Mouse (Mus musculus): ENCODE results near the gene Ctnnbip1. TPM values are rescaled to one million over a fixed set of nuclear protein-coding genes. Genes with fewer than 3 reads are reported as not detected.

Ctnnbip1 gene
- polyA plus RNA-seq, 1 experiment from 2014 or later, result 64.8 TPM

DNA sequence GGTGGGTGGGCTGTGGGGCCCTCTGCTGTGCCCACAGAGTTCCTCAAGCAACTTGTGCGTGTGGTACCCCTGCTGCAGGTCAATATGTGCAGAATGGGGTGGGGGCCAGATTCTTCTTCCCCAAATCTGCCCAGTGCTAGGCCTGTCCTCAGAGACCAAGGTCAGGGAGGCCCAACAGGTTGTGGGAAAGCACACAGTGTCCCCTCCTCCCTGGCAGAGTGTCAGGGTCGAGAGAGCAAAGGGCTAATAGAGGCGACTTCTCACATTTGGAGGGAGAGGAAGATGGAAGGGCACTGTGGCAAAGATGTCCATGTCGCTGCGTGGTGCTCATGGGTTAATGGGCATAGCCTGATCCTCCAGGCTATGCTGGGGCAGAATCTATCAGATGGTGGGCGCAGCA is 7.8 kb downstream of the Ctnnbip1 start:
- ATAC-seq (replicated peaks; ENCODE audit: low FRiP score), result no peak; the same call in 1 of the 2 replicates
- Histone ChIP-seq H3K4me1 (peaks cover 70% of the 10 kb centered on the region), H3K4me3 (replicated peaks) (no peak overlapping the region), H3K27me3 (no peaks in the 10 kb centered on the region), H3K9ac (no peak overlapping the region), H3K27ac (peak overlapping the region; percentile 71; the same call in 1 of the 2 replicates), H3K4me2 (peak overlapping the region; percentile 16; the same call in 1 of the 2 replicates), H3K9me3 (replicated peaks) (no peaks in the 10 kb centered on the region), H3K36me3 (0 out of 2 replicates have a peak, but pooled peaks cover 6% of the 10 kb centered on the region)
- WGBS, result 58% methylated on average over 6 of the region's 6 CpGs

DNA sequence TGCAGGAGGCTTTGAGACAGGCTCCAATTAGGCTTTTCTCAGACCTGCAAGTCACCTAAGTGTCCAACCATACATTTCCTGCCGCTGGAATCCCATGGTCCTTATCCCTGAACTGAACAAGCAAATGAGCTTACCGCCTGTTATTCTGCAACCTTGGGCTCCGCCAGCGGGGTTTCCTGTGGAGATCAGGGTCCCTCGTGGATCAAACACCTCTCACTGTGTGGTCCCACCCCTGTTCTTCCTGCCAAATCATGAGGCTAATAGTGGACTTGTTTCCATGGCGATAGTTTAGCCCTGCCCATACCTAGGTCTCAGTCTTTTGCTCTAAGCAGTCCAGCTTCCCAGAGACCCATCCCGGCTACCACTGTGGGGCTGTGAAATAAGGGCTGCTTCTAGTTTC is 8.3 kb downstream of the Ctnnbip1 start:
- Histone ChIP-seq H3K9ac (no peak overlapping the region), H3K4me3 (replicated peaks) (no peak overlapping the region), H3K9me3 (replicated peaks) (no peaks in the 10 kb centered on the region), H3K36me3 (0 out of 2 replicates have a peak, but pooled peaks cover 6% of the 10 kb centered on the region), H3K27me3 (no peaks in the 10 kb centered on the region), H3K27ac (peak overlapping the region; percentile 71; the same call in 1 of the 2 replicates), H3K4me1 (peaks cover 65% of the 10 kb centered on the region), H3K4me2 (peak overlapping the region; percentile 16; the same call in 1 of the 2 replicates)
- peak; percentile 38; the same call in 1 of the 2 replicates for ATAC-seq (replicated peaks; ENCODE audit: low FRiP score)
- WGBS, result 24% methylated on average over 7 of the region's 7 CpGs

DNA sequence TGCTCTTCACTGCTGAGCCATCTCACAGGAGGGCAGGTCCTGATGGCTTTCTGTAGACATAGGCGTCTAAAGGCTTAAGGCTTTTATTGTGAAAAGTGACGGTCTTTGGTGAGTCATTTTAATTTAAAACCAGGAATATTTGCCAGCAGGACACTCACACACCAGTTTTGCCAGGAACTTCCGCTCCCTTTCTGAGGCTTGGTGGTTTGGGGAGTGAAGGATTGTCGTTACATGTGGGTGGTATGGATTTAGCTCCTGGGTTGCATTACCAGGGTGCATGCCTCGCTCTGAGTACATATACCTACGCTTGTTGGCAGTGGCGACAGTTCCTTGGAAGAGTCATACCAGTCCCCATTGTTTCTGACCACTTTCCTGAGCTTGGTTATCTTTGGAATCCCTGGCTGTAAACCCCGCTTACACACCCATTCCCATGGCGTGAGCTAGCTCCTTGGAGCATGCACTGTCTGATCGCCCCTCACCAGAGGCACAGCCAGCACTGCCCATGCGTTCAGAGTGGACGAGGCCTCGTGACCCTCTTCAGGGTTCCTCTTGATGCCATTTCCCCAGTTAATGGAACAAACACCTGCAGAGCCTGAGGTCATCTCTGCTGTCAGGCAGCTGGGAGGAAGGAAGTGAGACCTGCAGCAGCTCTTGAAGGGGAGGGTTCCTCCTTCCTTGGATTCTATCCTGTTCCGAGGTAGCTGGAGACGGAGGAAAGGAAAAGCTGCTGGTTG is 9.8 kb downstream of the Ctnnbip1 start:
- H3K9me3 ChIP-seq (replicated peaks), result no peaks in the 10 kb centered on the region
- H3K4me1 ChIP-seq, result peaks cover 54% of the 10 kb centered on the region
- no peak overlapping the region for H3K4me3 ChIP-seq (replicated peaks)
- no peak for ATAC-seq (replicated peaks; ENCODE audit: low FRiP score)
- H3K27ac ChIP-seq, result peak overlapping the region; percentile 30
- 64% methylated on average over 15 of the region's 15 CpGs for WGBS
- H3K27me3 ChIP-seq, result no peaks in the 10 kb centered on the region
- H3K36me3 ChIP-seq, result 0 out of 2 replicates have a peak, but pooled peaks cover 6% of the 10 kb centered on the region
- no peak overlapping the region for H3K4me2 ChIP-seq
- no peak overlapping the region for H3K9ac ChIP-seq

DNA sequence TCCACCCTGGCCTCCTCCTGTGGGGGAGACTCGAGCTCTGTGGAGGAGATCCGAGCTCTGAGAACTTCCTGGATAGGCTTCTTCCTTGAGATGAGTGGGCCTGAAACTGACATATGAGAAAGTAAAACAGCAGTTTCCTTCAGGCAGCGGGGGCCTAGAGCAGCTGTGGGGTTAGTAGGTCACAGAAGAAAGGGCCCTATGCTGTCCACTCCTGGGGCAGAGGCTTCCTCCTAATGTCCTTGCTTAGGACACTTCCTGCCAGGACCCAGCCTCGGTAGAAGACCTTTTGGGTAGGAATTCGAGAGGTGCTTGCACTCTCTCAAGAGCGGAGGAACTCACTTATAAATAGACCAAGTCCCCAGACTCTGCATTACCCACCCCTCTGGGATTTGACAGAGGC is 11.7 kb downstream of the Ctnnbip1 start:
- Histone ChIP-seq H3K9me3 (replicated peaks) (no peaks in the 10 kb centered on the region), H3K4me2 (no peak overlapping the region), H3K4me3 (replicated peaks) (no peak overlapping the region), H3K4me1 (peaks cover 50% of the 10 kb centered on the region), H3K9ac (no peak overlapping the region), H3K27ac (peak overlapping the region; percentile 84), H3K27me3 (no peaks in the 10 kb centered on the region), H3K36me3 (0 out of 2 replicates have a peak, but pooled peaks cover 5% of the 10 kb centered on the region)
- no peak; the same call in 1 of the 2 replicates for ATAC-seq (replicated peaks; ENCODE audit: low FRiP score)
- 25% methylated on average over 6 of the region's 6 CpGs for WGBS

DNA sequence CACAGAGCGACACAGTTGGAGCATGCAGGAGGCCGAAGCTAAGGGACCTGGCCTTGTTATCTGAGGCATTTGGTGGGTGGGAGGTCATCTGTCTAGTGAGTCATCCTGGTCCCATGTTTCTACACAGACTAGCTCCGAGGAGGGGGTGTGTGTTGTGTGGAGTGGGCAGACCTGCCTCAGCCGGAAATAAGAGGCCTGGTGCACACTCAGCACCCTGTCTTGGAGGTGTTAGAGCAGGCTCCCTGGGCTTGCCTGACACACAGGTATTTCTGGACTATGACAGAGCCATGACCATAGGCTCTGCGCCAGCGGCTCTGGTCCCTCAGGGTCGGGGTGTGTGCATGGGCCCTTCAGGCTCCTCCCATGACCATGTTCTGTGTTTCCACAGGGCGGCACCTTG is 21.4 kb downstream of the Ctnnbip1 start:
- H3K27ac ChIP-seq, result no peak overlapping the region
- ATAC-seq (replicated peaks; ENCODE audit: low FRiP score), result no peak
- no peak overlapping the region for H3K4me2 ChIP-seq
- H3K27me3 ChIP-seq, result no peaks in the 10 kb centered on the region
- peaks cover 3% of the 10 kb centered on the region; the same call in 1 of the 2 replicates for H3K4me1 ChIP-seq
- peaks cover 4% of the 10 kb centered on the region for H3K36me3 ChIP-seq
- WGBS, result 72% methylated on average over 8 of the region's 8 CpGs
- no peaks in the 10 kb centered on the region for H3K9me3 ChIP-seq (replicated peaks)
- H3K4me3 ChIP-seq (replicated peaks), result no peak overlapping the region
- H3K9ac ChIP-seq, result no peak overlapping the region

DNA sequence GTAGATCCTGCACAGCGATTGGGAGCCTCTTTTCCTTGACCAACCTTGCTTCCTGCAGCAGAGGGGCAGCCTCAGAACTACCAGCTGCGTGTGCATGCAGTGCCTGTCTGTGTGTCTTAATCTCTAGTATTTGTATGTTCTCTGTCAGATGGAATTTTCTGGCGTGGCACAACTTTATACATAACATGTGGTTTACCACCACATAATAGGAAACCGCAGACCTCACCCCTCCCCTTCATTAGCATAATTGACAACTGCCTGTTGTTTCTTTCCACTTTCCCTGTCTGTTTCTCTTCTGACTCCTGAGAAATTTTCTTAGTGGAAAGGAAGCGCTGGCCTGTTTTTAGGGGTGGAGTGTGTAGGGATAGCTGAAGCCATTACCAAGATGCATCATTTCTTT is 23.9 kb downstream of the Ctnnbip1 start:
- peaks cover 15% of the 10 kb centered on the region; the same call in 1 of the 2 replicates for H3K4me1 ChIP-seq
- H3K27ac ChIP-seq, result no peak overlapping the region
- no peak overlapping the region for H3K9ac ChIP-seq
- H3K36me3 ChIP-seq, result peaks cover 19% of the 10 kb centered on the region
- WGBS, result 73% methylated on average over 5 of the region's 5 CpGs
- H3K4me2 ChIP-seq, result no peak overlapping the region
- no peak for ATAC-seq (replicated peaks; ENCODE audit: low FRiP score)
- H3K4me3 ChIP-seq (replicated peaks), result no peak overlapping the region
- no peaks in the 10 kb centered on the region for H3K9me3 ChIP-seq (replicated peaks)
- no peaks in the 10 kb centered on the region for H3K27me3 ChIP-seq

DNA sequence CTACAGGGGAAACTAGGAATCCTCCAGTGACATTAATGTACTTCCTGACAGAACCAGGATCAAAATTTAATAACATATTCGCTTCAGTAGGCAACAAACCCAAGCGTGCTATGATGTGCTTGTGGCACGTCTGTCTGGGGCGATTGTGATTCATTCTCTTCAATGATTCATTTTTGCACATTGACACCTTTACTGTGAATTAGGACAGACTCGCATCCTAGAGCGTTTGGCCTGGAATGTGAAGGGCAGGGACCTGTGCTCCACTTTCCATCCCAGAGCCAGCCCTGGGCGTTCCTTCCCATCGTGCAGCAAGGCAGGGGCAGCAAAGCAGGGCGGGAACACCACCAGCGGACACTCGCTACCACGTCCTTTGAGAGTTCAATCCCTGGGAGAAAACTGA is 24.4 kb downstream of the Ctnnbip1 start:
- H3K4me3 ChIP-seq (replicated peaks), result no peak overlapping the region
- H3K9me3 ChIP-seq (replicated peaks), result no peaks in the 10 kb centered on the region
- no peak overlapping the region for H3K9ac ChIP-seq
- H3K4me1 ChIP-seq, result peaks cover 15% of the 10 kb centered on the region; the same call in 1 of the 2 replicates
- WGBS, result 79% methylated on average over 12 of the region's 12 CpGs
- ATAC-seq (replicated peaks; ENCODE audit: low FRiP score), result no peak
- H3K36me3 ChIP-seq, result peaks cover 23% of the 10 kb centered on the region
- H3K27me3 ChIP-seq, result no peaks in the 10 kb centered on the region
- H3K4me2 ChIP-seq, result no peak overlapping the region
- H3K27ac ChIP-seq, result no peak overlapping the region

DNA sequence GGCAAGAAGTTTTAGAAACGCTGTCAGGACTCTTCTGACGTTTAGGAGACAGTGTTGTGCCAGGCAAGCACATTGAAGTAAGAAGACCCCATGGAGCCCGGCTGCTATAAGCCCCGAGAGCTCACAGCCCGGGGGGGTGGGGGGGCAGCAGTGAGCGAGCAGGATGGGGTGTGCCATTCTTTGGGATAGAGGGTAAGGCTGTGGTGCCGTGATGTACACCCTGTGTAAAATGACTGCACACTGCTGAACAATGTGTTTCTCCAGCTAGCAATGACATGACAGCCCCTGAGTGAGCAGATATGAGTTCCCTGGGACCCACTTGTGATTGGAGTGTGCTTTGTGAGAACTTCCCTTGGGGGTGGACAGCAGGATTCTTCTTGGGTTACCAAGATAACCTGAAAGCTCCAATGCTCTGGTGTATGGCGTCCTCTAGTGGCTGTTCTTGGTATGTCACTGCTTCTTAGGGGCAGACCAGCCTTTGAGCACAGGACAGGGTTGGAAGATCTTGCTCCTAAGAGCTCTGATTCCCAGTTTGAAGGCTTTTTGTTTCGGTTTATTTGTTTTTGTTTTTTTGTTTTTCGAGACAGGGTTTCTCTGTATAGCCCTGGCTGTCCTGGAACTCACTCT is 25.0 kb downstream of the Ctnnbip1 start:
- Histone ChIP-seq H3K27me3 (no peaks in the 10 kb centered on the region), H3K9ac (no peak overlapping the region), H3K4me3 (replicated peaks) (no peak overlapping the region), H3K4me2 (no peak overlapping the region), H3K27ac (0 out of 2 replicates have a peak overlapping the region, but pooled peaks have one; percentile 3), H3K9me3 (replicated peaks) (no peaks in the 10 kb centered on the region), H3K36me3 (peaks cover 27% of the 10 kb centered on the region), H3K4me1 (peaks cover 15% of the 10 kb centered on the region; the same call in 1 of the 2 replicates)
- WGBS, result 53% methylated on average over 10 of the region's 10 CpGs
- ATAC-seq (replicated peaks; ENCODE audit: low FRiP score), result no peak

DNA sequence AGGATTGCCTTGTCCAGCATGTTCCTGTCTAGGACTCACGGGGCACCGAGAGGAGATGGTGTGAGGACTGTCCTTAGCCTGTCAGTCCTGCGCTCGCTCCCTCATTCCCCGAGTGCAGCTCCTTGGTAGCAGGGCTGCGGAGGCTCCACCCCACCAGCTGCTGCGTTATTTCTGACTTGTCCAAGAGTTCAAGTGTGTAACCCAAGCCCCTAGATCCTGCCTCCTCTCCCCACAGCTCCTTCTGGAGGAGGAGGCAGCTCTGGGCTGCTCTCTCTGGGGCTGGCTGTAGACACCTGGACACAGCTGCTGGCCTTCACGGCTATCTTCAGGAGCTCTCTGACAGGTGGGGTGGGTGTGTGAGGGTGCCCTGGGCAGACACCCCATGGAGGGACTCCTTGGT is 26.9 kb downstream of the Ctnnbip1 start:
- H3K9me3 ChIP-seq (replicated peaks), result no peaks in the 10 kb centered on the region
- H3K9ac ChIP-seq, result no peak overlapping the region
- H3K4me3 ChIP-seq (replicated peaks), result no peak overlapping the region
- WGBS, result 58% methylated on average over 8 of the region's 8 CpGs
- H3K27ac ChIP-seq, result peak overlapping the region; percentile 47; the same call in 1 of the 2 replicates
- H3K27me3 ChIP-seq, result no peaks in the 10 kb centered on the region
- H3K4me1 ChIP-seq, result peaks cover 15% of the 10 kb centered on the region; the same call in 1 of the 2 replicates
- H3K36me3 ChIP-seq, result peaks cover 33% of the 10 kb centered on the region
- peak; percentile 65 for ATAC-seq (replicated peaks; ENCODE audit: low FRiP score)
- no peak overlapping the region for H3K4me2 ChIP-seq

DNA sequence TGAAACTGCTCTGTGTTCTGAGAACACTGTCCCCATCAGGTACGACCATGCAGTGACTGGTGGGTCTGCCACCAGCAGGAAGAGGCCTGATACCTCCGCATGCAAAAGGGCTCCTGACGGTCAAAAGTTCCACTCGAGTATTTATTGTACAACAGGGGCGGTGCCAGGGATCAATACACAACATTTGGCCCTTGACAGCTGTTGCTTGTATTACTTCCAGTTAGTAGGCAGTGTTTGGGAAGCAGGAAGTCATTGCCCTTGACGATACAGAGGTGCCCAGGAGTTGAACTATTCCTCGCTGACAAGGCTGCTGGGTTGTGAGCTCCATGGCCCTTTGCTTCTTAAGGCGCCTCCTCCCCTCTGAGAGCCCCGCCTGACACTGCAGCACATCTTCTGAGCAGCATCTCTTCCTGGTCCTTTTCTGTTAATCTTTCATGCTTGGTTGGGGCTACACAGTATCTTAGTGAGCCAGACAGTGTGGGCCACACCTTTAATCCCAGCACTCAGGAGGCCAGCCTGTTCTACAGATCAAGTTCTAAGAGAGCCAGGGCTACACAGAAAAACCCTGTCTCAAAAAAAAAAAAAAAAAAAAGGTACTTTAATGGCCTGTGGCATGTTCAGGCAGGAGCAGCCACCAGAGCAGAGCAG is 28.9 kb downstream of the Ctnnbip1 start:
- 70% methylated on average over 9 of the region's 9 CpGs for WGBS
- no peak for ATAC-seq (replicated peaks; ENCODE audit: low FRiP score)
- H3K9me3 ChIP-seq (replicated peaks), result no peaks in the 10 kb centered on the region
- no peak overlapping the region for H3K9ac ChIP-seq
- H3K4me3 ChIP-seq (replicated peaks), result no peak overlapping the region
- no peak overlapping the region for H3K27ac ChIP-seq
- H3K4me1 ChIP-seq, result peaks cover 15% of the 10 kb centered on the region; the same call in 1 of the 2 replicates
- no peaks in the 10 kb centered on the region for H3K27me3 ChIP-seq
- H3K36me3 ChIP-seq, result peaks cover 31% of the 10 kb centered on the region
- no peak overlapping the region for H3K4me2 ChIP-seq

DNA sequence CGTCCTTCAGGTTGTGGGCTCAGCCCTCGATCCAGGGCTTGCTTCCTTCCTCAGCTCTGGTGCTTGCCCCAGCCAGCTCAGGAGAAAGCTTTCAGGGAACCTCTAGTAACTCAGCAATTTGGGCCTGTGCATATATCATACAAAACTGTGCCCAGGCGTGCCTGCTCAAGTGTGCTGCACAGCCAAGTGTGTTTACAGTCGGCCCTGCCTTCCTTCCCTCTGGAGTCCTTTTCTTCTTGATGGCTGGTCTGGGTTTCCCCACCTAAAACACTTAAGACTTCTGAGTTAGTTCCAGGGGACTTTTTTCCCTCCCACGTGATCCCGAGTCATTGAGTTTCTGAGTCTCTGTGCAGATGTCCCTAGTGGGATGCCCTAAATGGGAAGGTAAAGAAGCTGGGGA is 29.5 kb downstream of the Ctnnbip1 start:
- no peak overlapping the region for H3K27ac ChIP-seq
- H3K27me3 ChIP-seq, result no peaks in the 10 kb centered on the region
- ATAC-seq (replicated peaks; ENCODE audit: low FRiP score), result no peak
- WGBS, result 75% methylated on average over 6 of the region's 6 CpGs
- H3K4me1 ChIP-seq, result peaks cover 15% of the 10 kb centered on the region; the same call in 1 of the 2 replicates
- no peak overlapping the region for H3K9ac ChIP-seq
- H3K4me2 ChIP-seq, result no peak overlapping the region
- H3K4me3 ChIP-seq (replicated peaks), result no peak overlapping the region
- peaks cover 30% of the 10 kb centered on the region for H3K36me3 ChIP-seq
- no peaks in the 10 kb centered on the region for H3K9me3 ChIP-seq (replicated peaks)
